Mouse (Mus musculus): Measurements from ENCODE around the gene Hip1r. TPM values are rescaled to one million over a fixed set of nuclear protein-coding genes. Genes with fewer than 3 reads are reported as not detected.
A peak's percentile ranks its signal among the peaks of the same experiment; 100 is the strongest.

Gene Hip1r
- total RNA-seq, 2 experiments from 2014 or later, result 68.3 to 74.2 TPM

DNA sequence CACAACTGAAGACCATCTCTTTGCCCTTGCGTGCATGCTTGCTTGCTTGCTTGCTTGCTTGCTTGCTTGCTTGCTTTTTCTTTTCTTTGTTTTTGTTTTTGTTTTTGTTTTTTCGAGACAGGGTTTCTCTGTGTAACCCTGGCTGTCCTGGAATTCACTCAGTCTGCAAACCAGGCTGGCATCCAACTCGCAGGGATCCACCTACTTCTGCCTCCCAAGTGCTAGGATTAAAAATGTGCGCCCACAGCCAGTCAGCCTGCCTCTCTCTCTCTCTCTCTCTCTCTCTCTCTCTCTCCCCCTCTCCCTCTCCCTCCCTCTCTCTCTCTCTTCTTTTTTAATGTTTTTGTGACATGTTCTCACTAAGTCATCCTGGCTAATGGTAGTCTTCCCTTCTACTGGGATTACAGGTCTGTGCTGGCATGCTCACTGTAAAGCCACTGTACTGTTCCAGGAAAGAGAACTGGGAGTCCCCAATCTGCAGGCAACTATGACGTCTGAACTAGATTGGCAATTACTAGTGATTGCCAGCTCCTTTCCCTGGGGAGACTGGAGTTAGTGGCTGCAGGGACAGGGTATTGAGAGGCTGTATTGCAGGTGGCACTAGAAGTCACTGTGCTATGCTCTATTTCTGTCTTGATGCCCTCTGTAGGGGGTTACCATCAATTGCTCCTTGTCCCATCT is 20.9 kb upstream of the Hip1r start:
- H3K27ac ChIP-seq, result peak overlapping the region; percentile 63; the same call in 1 of the 2 replicates
- intact Hi-C loops (cut with DNase I), result no loop called here
- DNase-seq (ENCODE audit: extremely low spot score in 1 of 2, low spot score in 2 of 2), result peak in 1 of 2 experiments; percentile 33

DNA sequence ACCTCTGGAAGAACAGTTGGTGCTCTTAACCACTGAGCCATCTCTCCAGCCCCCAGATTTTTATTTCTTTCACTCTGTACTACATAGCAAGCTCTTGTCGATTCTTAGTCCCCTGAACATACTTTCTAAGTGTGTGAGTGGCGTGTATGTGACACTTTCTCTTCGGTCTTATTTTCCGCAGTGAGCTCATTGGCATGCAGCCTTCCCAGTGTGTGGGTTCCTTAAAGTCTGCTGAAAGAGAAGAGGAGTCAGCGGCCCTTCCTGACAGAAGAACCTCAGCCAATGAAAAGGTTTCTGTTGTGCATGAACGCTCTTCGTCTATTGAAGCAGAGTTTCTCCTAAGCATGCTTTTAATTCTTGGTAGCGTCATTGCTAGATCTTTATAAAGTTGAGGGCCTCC is 16.2 kb upstream of the Hip1r start:
- Histone ChIP-seq H3K27ac (no peak overlapping the region), H3K4me3 (no peak overlapping the region)
- intact Hi-C loops (cut with DNase I), result no loop called here
- no peak for TF ChIP-seq CTCF (IDR thresholded peaks at IDR 0.05)
- no peak for DNase-seq (ENCODE audit: extremely low spot score in 1 of 2, low spot score in 2 of 2)

More for the DNA sequence above, 20.9 kb upstream of the Hip1r start:
- H3K4me3 ChIP-seq, result no peak overlapping the region
- no peak for TF ChIP-seq CTCF (IDR thresholded peaks at IDR 0.05)

DNA sequence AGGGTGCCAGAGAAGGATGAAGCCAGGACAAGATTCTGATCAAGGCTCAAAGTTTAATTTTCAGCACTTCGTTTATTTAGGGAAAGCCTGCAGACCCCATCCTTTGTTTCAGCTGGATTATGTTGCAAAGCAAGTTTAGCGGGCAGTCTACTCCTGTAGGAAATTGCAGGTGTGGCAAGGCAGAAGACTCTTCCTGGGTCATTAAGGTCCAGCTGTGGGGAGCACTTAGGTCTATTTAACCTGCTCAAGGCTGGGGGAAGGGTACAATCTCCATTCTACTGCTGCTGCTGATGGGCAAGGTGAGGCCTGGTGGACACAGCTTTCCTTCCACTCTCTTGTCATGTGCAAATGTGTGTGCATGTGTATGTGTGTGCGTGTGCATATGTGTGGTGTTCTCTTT is 14.4 kb upstream of the Hip1r start:
- Histone ChIP-seq H3K4me3 (no peak overlapping the region), H3K27ac (no peak overlapping the region)
- no peak for TF ChIP-seq CTCF (IDR thresholded peaks at IDR 0.05)
- intact Hi-C loops (cut with DNase I), result no loop called here
- DNase-seq (ENCODE audit: extremely low spot score in 1 of 2, low spot score in 2 of 2), result no peak

- Histone ChIP-seq H3K4me3 (no peak overlapping the region), H3K27ac (no peak overlapping the region)
- intact Hi-C loops (cut with DNase I), result no loop called here
- no peak for DNase-seq (ENCODE audit: extremely low spot score in 1 of 2, low spot score in 2 of 2)
- TF ChIP-seq CTCF (IDR thresholded peaks at IDR 0.05), result no peak
These were observed 13.3 kb upstream of the Hip1r start for GRCm38 (mm10) chr5:123960129-123960528.

DNA sequence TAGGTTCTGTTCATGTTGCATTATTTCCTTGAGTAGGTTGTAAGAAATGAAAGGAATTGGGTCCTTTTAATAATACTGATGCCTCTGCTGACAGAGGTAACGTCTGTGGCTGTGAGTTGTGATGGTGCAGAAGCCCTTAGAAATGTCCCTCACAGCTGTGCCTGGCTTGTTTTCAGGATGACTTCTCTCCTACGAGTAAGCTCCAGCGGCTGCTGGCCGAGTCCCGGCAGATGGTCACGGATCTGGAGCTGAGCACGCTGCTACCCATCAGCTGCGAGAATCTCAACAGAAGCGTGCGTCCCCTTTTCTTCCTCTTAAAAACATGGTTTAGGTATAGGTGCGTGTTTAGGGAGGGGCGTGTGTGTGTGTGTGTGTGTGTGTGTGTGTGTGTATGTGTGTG is 12.4 kb upstream of the Hip1r start:
- H3K4me3 ChIP-seq, result no peak overlapping the region
- no peak for TF ChIP-seq CTCF (IDR thresholded peaks at IDR 0.05)
- intact Hi-C loops (cut with DNase I), result no loop called here
- H3K27ac ChIP-seq, result no peak overlapping the region
- no peak for DNase-seq (ENCODE audit: extremely low spot score in 1 of 2, low spot score in 2 of 2)

DNA sequence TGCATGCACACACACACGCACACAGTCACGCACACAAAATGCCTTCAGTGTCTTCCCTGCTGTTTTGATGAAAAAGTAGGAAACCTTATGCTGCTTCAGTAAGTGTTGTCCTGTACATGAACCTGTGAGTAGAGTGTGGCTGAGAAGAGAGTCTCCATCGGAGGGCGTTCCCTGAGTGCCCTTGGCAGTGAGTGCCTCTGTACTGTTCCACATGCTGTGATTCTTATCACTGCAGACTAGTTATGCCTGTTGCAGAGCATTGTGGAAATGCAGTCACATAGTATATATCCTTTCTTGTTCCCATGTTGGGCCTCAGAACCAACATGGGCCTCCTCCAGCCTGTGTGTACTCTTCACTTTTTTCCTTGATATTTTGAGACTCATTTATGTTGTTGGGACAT is 9.2 kb upstream of the Hip1r start:
- H3K27ac ChIP-seq, result no peak overlapping the region
- no peak for DNase-seq (ENCODE audit: extremely low spot score in 1 of 2, low spot score in 2 of 2)
- no peak overlapping the region for H3K4me3 ChIP-seq
- intact Hi-C loops (cut with DNase I), result no loop called here
- no peak for TF ChIP-seq CTCF (IDR thresholded peaks at IDR 0.05)

DNA sequence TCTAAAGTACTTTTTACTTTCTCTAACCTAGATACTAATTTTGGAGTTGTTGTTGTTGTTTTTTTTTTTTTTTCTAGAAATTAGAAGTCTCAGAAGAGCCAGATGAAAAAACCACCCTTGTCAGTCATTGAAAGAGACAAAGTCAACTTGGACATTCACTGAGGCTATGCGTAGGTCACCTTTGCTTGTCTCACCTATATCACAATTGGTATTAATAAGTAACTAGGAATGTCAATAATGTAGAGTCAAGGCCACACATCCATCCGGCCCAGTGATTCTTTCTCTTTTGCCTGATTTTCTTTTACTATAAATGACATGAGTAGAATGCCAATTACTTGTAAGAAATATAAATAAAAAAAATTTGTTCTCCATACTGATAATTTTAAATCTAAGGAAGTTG is 6.7 kb upstream of the Hip1r start:
- intact Hi-C loops (cut with DNase I), result no loop called here
- TF ChIP-seq CTCF (IDR thresholded peaks at IDR 0.05), result no peak
- Histone ChIP-seq H3K4me3 (no peak overlapping the region), H3K27ac (no peak overlapping the region)
- no peak for DNase-seq (ENCODE audit: extremely low spot score in 1 of 2, low spot score in 2 of 2)

DNA sequence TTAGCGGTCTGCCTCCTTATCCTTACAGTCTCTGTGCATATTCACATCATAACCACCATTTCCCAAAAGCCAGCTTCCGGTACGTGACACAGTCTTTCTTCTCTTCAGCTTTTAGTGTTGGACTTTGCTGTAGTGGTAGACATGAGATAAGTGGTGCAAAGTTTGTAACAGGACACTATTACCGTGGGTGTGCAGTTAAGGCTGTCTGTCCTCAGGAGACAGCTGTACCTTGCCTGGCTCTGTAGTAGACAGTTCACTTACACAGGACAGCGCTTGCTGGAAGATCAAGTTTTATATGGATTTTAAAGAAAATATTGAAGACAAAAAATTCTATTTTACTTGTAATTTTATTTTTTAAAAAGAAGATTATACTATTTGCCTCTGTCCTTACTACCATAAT is 5.0 kb upstream of the Hip1r start:
- TF ChIP-seq CTCF (IDR thresholded peaks at IDR 0.05), result no peak

GRCm38 (mm10) chr5:123969216-123969615 is 4.2 kb upstream of the Hip1r start:
- no peak for TF ChIP-seq CTCF (IDR thresholded peaks at IDR 0.05)
- DNase-seq (ENCODE audit: extremely low spot score in 1 of 2, low spot score in 2 of 2), result no peak
- Histone ChIP-seq H3K27ac (no peak overlapping the region), H3K4me3 (no peak overlapping the region)
- intact Hi-C loops (cut with DNase I), result no loop called here

More for the DNA sequence above, 5.0 kb upstream of the Hip1r start:
- DNase-seq (ENCODE audit: extremely low spot score in 1 of 2, low spot score in 2 of 2), result no peak
- intact Hi-C loops (cut with DNase I), result no loop called here
- Histone ChIP-seq H3K4me3 (no peak overlapping the region), H3K27ac (no peak overlapping the region)

DNA sequence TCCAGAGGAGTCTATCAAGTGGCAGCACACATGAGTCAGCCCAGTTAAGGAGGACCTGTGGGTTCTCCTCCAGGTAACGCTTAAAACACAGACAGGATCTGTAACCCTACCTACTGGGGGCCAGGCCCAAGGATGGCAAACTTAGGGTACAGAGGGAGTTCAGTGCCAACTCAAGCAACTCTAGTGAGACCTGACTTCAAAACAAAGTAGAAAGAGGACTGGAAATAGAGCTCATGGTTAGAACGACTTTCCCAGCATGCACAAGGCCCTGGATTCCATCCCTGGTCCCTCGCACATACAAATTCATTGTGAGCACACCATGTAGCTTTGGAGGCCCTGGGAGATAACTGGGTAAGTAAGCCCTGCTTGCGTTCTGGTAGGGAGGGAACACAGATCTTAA is 2.9 kb upstream of the Hip1r start:
- no peak for TF ChIP-seq CTCF (IDR thresholded peaks at IDR 0.05)
- no peak overlapping the region for H3K4me3 ChIP-seq
- intact Hi-C loops (cut with DNase I), result no loop called here
- H3K27ac ChIP-seq, result no peak overlapping the region
- DNase-seq (ENCODE audit: extremely low spot score in 1 of 2, low spot score in 2 of 2), result no peak

DNA sequence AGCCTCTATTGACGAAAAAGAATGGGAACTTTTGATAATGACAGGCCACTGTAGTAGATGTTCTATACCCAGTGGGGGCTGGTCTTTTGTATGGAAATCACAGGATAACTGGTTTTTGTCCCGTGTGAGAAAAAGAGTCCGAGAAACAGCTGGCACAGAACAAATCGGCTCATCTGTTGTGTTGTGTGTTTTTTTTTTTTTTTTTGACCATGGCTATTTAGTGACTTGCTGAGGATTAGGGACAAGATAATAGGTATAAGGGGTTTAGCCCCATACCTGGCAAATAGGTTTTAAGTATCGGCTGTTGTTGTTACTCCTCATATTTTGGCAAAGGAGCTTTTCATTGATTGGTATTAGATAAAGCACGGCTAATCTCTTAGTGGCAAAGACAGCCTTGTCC is 975 bp upstream of the Hip1r start:
- intact Hi-C loops (cut with DNase I), result no loop called here
- no peak for TF ChIP-seq CTCF (IDR thresholded peaks at IDR 0.05)

DNA sequence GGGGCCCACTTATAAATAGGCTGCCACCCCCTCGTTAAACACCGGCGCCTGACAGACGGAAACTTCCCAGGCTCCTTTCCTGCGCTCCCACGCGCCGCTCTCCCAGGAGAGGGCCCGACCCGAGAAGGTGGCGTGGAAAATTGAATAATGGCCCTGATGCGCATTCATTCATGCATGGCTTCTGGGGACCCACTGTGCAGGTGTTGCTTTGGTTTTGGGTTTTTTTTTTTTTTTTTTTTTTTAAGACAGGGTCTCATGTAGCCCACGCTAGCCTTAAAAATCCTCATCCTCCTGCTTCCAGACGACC is 704 bp downstream of the Hip1r start:
- intact Hi-C loops (cut with DNase I), result no loop called here
- TF ChIP-seq CTCF (IDR thresholded peaks at IDR 0.05), result no peak
- DNase-seq (ENCODE audit: extremely low spot score in 1 of 2, low spot score in 2 of 2), result peak; percentile 46 to 54
- H3K27ac ChIP-seq, result peak overlapping the region; percentile 89
- H3K4me3 ChIP-seq, result peak overlapping the region; percentile 86

More for the DNA sequence above, 975 bp upstream of the Hip1r start:
- Histone ChIP-seq H3K27ac (no peak overlapping the region), H3K4me3 (no peak overlapping the region)
- DNase-seq (ENCODE audit: extremely low spot score in 1 of 2, low spot score in 2 of 2), result no peak

DNA sequence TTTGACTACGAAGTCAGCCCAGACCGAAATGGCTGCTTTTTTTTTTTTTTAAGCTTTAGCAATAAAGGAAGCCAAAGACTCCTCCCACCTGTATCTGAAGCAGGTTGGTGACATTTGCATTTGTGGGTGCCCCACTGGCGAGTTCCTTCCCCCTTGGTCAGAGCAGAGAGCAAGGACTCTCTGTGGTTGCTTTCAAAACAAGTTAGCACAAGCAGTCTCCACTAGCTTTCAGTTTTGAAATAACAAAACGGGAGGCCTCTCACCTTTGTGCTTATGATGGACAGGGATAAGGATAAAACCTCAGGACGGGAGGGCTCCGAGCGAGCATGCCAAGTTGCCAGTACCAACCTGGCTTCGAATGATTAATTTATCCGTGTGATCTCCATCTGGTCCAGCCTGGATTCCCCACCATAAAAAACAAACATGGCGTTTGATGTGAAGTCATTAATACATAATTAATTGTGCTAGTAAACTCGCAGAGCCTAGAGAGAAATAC is 1.2 kb downstream of the Hip1r start:
- no peak for DNase-seq (ENCODE audit: extremely low spot score in 1 of 2, low spot score in 2 of 2)
- Histone ChIP-seq H3K27ac (no peak overlapping the region; the same call in 1 of the 2 replicates), H3K4me3 (peak overlapping the region; percentile 86)
- intact Hi-C loops (cut with DNase I), result no loop called here
- no peak for TF ChIP-seq CTCF (IDR thresholded peaks at IDR 0.05)

Measured in left cerebral cortex, adult 2 months (tissue).